In the genomic region with DNA sequence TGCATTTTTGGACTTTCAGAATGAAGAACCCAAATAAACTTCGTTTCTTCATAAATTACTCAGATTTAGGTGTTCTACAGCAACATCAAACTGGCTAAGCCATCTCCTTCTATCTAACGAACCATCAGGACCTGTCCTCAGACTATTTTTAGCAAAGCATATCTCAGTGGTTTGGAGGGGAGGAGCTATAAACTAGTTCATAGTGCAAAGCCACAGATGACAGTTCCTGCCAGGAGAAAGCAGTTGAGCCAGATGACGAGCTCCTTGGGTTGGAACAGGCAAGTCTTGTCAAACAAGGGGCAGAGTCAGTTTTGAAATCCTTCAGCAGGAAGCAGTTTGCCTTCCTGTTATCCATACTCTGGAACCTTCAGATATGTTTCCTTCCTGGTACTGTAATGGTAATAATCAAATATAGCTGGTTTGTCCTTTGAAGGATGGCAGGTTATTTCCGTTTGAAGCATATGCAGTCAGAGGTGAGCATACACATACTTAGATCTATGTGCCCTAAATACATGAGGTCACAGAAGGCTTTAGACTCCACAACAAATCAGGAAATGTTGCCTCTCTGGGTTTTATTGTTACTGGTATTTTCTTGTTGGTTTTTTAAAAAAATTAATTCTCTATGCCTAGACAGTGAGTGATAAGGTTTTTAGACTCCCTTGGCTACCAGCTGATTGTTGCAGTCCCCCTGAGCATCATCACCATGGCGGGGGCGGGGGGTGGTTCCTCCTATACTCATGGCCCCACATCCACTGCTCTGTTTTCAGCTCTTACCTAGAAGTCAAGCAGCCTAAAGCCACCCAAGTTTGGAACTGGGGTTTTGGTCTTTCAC, we compare ENCODE assay signal across 15 mouse cellular contexts.
A peak's percentile ranks its signal among the peaks of the same experiment; 100 is the strongest.
DNase-seq lines count a peak whose midpoint lies in the region; ATAC-seq and TF ChIP-seq lines count a peak whose summit lies in the region.
"Had no signal": no experiment of that assay in that cellular context is flagged by ENCODE, and none has a peak within 500 bp of the region (broad histone marks: within the 10 kb centered on the region; RNA-seq: fewer than 3 reads in every experiment).

No protein-coding gene starts in this region.

- intact Hi-C loops in heart, postnatal 10 days (cut with DNase I) = no loop called here

- TF ChIP-seq POLR2A in limb, embryonic 14.5 days (IDR thresholded peaks at IDR 0.05; ENCODE audit: borderline replicate concordance, extremely low read depth, insufficient read depth, insufficient read length) = no peak

- H3K27ac ChIP-seq in limb, embryonic 14.5 days (replicated peaks; ENCODE audit: low read depth, low read length) = peak overlapping the region; percentile 33; the same call in 1 of the 2 replicates
- H3K27ac ChIP-seq in limb, embryonic 10.5 days = no peak overlapping the region
- H3K27ac ChIP-seq: forebrain, embryonic 10.5 days; heart, embryonic 10.5 days; hindbrain, embryonic 14.5 days; midbrain, embryonic 10.5 days had no signal

- no peaks in the 10 kb centered on the region for H3K36me3 ChIP-seq in limb, embryonic 14.5 days (ENCODE audit: control insufficient read depth, insufficient read depth, low read length)
- H3K36me3 ChIP-seq in limb, embryonic 10.5 days = no peaks in the 10 kb centered on the region
- H3K36me3 ChIP-seq: forebrain, embryonic 10.5 days; heart, embryonic 10.5 days; midbrain, embryonic 10.5 days had no signal

- H3K4me3 ChIP-seq in limb, embryonic 14.5 days (replicated peaks; ENCODE audit: low read length) = no peak overlapping the region
- H3K4me3 ChIP-seq in limb, embryonic 10.5 days = no peak overlapping the region
- H3K4me3 ChIP-seq: forebrain, embryonic 10.5 days; heart, embryonic 10.5 days; midbrain, embryonic 10.5 days had no signal

- no peaks in the 10 kb centered on the region for H3K27me3 ChIP-seq in limb, embryonic 14.5 days (ENCODE audit: control insufficient read depth, insufficient read depth, low read length)
- H3K27me3 ChIP-seq in limb, embryonic 10.5 days (ENCODE audit: low read depth, poor library complexity, severe bottlenecking) = peaks cover 95% of the 10 kb centered on the region

- no peak overlapping the region for H3K9ac ChIP-seq in limb, embryonic 14.5 days (ENCODE audit: low read depth, low read length, severe bottlenecking)
- H3K9ac ChIP-seq: hindbrain, embryonic 14.5 days had no signal

- no peak overlapping the region for H3K4me2 ChIP-seq in limb, embryonic 14.5 days (replicated peaks; ENCODE audit: low read depth, low read length, severe bottlenecking)
- H3K4me2 ChIP-seq: hindbrain, embryonic 14.5 days had no signal

- ATAC-seq in limb, embryonic 14.5 days (ENCODE audit: low FRiP score, low read depth) = no peak
- peak; percentile 22 to 53; a peak in 2 of 4 replicates for ATAC-seq in hematopoietic stem cell, adult 5-6 weeks (replicated peaks in 1 of 2; ENCODE audit: insufficient read depth in 1 of 2, low FRiP score in 2 of 2, low TSS enrichment in 1 of 2, low read depth in 1 of 2, poor library complexity in 2 of 2, severe bottlenecking in 2 of 2)

- no peak for DNase-seq in limb, embryonic 14.5 days (ENCODE audit: low spot score)
- no peak for DNase-seq in limb, embryonic 10.5 days (ENCODE audit: low spot score)
- DNase-seq in 416B (ENCODE audit: low read depth) (peak; percentile 88), NIH3T3 (ENCODE audit: low read depth) (peak; percentile 9)
- DNase-seq in layer of hippocampus, postnatal 10 days (ENCODE audit: low spot score in 2 of 2) = no peak
- DNase-seq in left cerebral cortex, adult 9 months (ENCODE audit: low spot score in 2 of 2) = no peak
- no peak for DNase-seq in heart, postnatal 10 days
- DNase-seq: kidney, postnatal 25 days; layer of hippocampus, postnatal 36 days; liver had no signal

- no peaks in the 10 kb centered on the region for H3K9me3 ChIP-seq in limb, embryonic 14.5 days (ENCODE audit: control insufficient read depth, low read length)
- no peaks in the 10 kb centered on the region for H3K9me3 ChIP-seq in limb, embryonic 10.5 days (replicated peaks)
- H3K9me3 ChIP-seq: forebrain, embryonic 10.5 days; heart, embryonic 10.5 days; midbrain, embryonic 10.5 days had no signal

- 71% methylated on average over 6 of the region's 6 CpGs for WGBS in limb, embryonic 14.5 days
- WGBS in limb, embryonic 10.5 days = 84% methylated on average over 6 of the region's 6 CpGs

- H3K4me1 ChIP-seq in limb, embryonic 14.5 days (ENCODE audit: control insufficient read depth, insufficient read depth, low read length) = no peaks in the 10 kb centered on the region
- H3K4me1 ChIP-seq in limb, embryonic 10.5 days = no peaks in the 10 kb centered on the region
- H3K4me1 ChIP-seq: forebrain, embryonic 10.5 days; heart, embryonic 10.5 days had no signal

Comparison
In these comparisons a context has a peak if more than half of its experiments do, and no peak if none do; other contexts are left out.
1. DNase-seq: peak in 416B (single experiment) and NIH3T3 (single experiment); none in limb, embryonic 14.5 days (single experiment), limb, embryonic 10.5 days (single experiment), layer of hippocampus, postnatal 10 days (0 of 2), left cerebral cortex, adult 9 months (0 of 2) and heart, postnatal 10 days (0 of 2).